31 mouse cellular contexts compared by ENCODE assay signal in genomic region chr2:115730502-115730901, GRCm38 (mm10).
DNase-seq lines count a peak whose midpoint lies in the region; ATAC-seq and TF ChIP-seq lines count a peak whose summit lies in the region.
"Had no signal": no experiment of that assay in that cellular context is flagged by ENCODE, and none has a peak within 500 bp of the region (broad histone marks: within the 10 kb centered on the region; RNA-seq: fewer than 3 reads in every experiment).

No protein-coding gene starts in this region.

- DNase-seq in heart, adult 18-20 months = no peak
- DNase-seq in ES-E14 (ENCODE audit: low read depth, low spot score) = no peak
- no peak for DNase-seq in ovary, adult 18-20 months (ENCODE audit: low spot score)
- DNase-seq: adrenal gland, adult 8-10 months; B cell, adult 2 months; cerebellum, adult 2 months; cerebellum, postnatal 14 days; gastrocnemius, adult 2 months; gastrocnemius, postnatal 36 days; kidney, adult 9 months; kidney, postnatal 10 days; layer of hippocampus, adult 9-11 months; liver, embryonic 13.5 days; lung, adult 18-20 months; lung, postnatal 4 days; right cerebral cortex, adult 18-20 months; right cerebral cortex, postnatal 4 days; thymus, adult 18-20 months; thymus, postnatal 25 days had no signal

- ATAC-seq in heart, embryonic 14.5 days (ENCODE audit: insufficient number of reproducible peaks, insufficient read depth, low FRiP score, low read depth) = no peak
- no peak for ATAC-seq in hindbrain, embryonic 12.5 days (ENCODE audit: low FRiP score)
- no peak for ATAC-seq in hindbrain, embryonic 16.5 days
- peak; percentile 14; the same call in 1 of the 2 replicates for ATAC-seq in midbrain, embryonic 16.5 days
- ATAC-seq: forebrain, embryonic 16.5 days; intestine, postnatal 0 days; lung, postnatal 0 days had no signal

- H3K27me3 ChIP-seq in heart, embryonic 14.5 days (ENCODE audit: control insufficient read depth, insufficient read depth, low read length) = no peaks in the 10 kb centered on the region
- H3K27me3 ChIP-seq in hindbrain, embryonic 12.5 days = no peaks in the 10 kb centered on the region
- H3K27me3 ChIP-seq in hindbrain, embryonic 16.5 days (replicated peaks; ENCODE audit: control insufficient read depth, insufficient read depth, low read length) = no peaks in the 10 kb centered on the region
- H3K27me3 ChIP-seq in midbrain, embryonic 16.5 days (ENCODE audit: control insufficient read depth, insufficient read depth, low read depth, low read length) = no peaks in the 10 kb centered on the region
- H3K27me3 ChIP-seq: limb, embryonic 15.5 days; liver, embryonic 13.5 days; megakaryocyte, embryonic 14.5 days had no signal

- peak overlapping the region; percentile 62 to 80 for H3K27ac ChIP-seq in heart, embryonic 14.5 days (replicated peaks in 1 of 2; ENCODE audit: control insufficient read depth in 1 of 2, insufficient read depth in 1 of 2, low read depth in 2 of 2, low read length in 2 of 2)
- H3K27ac ChIP-seq in hindbrain, embryonic 12.5 days = peak overlapping the region; percentile 55
- no peak overlapping the region for H3K27ac ChIP-seq in hindbrain, embryonic 16.5 days (ENCODE audit: low read depth, low read length)
- H3K27ac ChIP-seq in ES-E14 (ENCODE audit: insufficient read depth, low read depth, low read length, poor library complexity, severe bottlenecking) = peak overlapping the region; percentile 45; the same call in 1 of the 2 replicates
- no peak overlapping the region for H3K27ac ChIP-seq in midbrain, embryonic 16.5 days (ENCODE audit: low read length)
- H3K27ac ChIP-seq: gastrocnemius, adult 2 months; limb, embryonic 10.5 days; limb, embryonic 15.5 days; liver, embryonic 13.5 days; stomach, postnatal 0 days had no signal

- H3K4me3 ChIP-seq in heart, embryonic 14.5 days (ENCODE audit: control insufficient read depth in 1 of 2, insufficient read depth in 1 of 2, low read depth in 1 of 2, low read length in 2 of 2) = no peak overlapping the region
- H3K4me3 ChIP-seq in hindbrain, embryonic 12.5 days = no peak overlapping the region
- no peak overlapping the region for H3K4me3 ChIP-seq in hindbrain, embryonic 16.5 days (ENCODE audit: low read length)
- no peak overlapping the region for H3K4me3 ChIP-seq in ES-E14 (ENCODE audit: insufficient read depth in 1 of 2, low read depth in 1 of 2, low read length in 2 of 2, poor library complexity in 1 of 2, severe bottlenecking in 1 of 2)
- no peak overlapping the region for H3K4me3 ChIP-seq in midbrain, embryonic 16.5 days (ENCODE audit: low read depth, low read length)
- H3K4me3 ChIP-seq: erythroblast, embryonic 14.5 days; gastrocnemius, adult 2 months; limb, embryonic 10.5 days; limb, embryonic 15.5 days; liver, embryonic 13.5 days; megakaryocyte, embryonic 14.5 days had no signal

- in situ Hi-C loops in ES-E14 (cut with MboI; ENCODE audit: low sequenced_read_pairs in 2 of 2, unreplicated experiment in 2 of 2) = no loop called here

- H3K9ac ChIP-seq in heart, embryonic 14.5 days (ENCODE audit: low read length) = peak overlapping the region; percentile 35; the same call in 1 of the 2 replicates
- no peak overlapping the region for H3K9ac ChIP-seq in hindbrain, embryonic 12.5 days
- no peak overlapping the region for H3K9ac ChIP-seq in hindbrain, embryonic 16.5 days (ENCODE audit: low read depth, low read length)
- no peak overlapping the region for H3K9ac ChIP-seq in ES-E14 (ENCODE audit: insufficient read depth, low read depth, low read length, poor library complexity, severe bottlenecking)
- H3K9ac ChIP-seq in midbrain, embryonic 16.5 days (ENCODE audit: low read depth, low read length) = no peak overlapping the region
- H3K9ac ChIP-seq: limb, embryonic 15.5 days; liver, embryonic 13.5 days had no signal

- H3K4me2 ChIP-seq in heart, embryonic 14.5 days (ENCODE audit: low read length) = peak overlapping the region; percentile 8
- no peak overlapping the region for H3K4me2 ChIP-seq in hindbrain, embryonic 12.5 days (replicated peaks)
- H3K4me2 ChIP-seq in hindbrain, embryonic 16.5 days (ENCODE audit: low read length) = no peak overlapping the region
- H3K4me2 ChIP-seq in midbrain, embryonic 16.5 days (ENCODE audit: low read length) = no peak overlapping the region
- H3K4me2 ChIP-seq: limb, embryonic 15.5 days; liver, embryonic 13.5 days had no signal

- no peaks in the 10 kb centered on the region for H3K9me3 ChIP-seq in heart, embryonic 14.5 days (ENCODE audit: control insufficient read depth, low read length)
- no peaks in the 10 kb centered on the region for H3K9me3 ChIP-seq in hindbrain, embryonic 12.5 days (replicated peaks)
- H3K9me3 ChIP-seq in hindbrain, embryonic 16.5 days (ENCODE audit: control insufficient read depth, low read length) = no peaks in the 10 kb centered on the region
- H3K9me3 ChIP-seq in ES-E14 (ENCODE audit: control insufficient read depth, insufficient read depth, low read depth, low read length) = no peaks in the 10 kb centered on the region
- H3K9me3 ChIP-seq in midbrain, embryonic 16.5 days (replicated peaks; ENCODE audit: control insufficient read depth, low read length, poor library complexity, severe bottlenecking) = no peaks in the 10 kb centered on the region
- H3K9me3 ChIP-seq: limb, embryonic 10.5 days; limb, embryonic 15.5 days; liver, embryonic 13.5 days had no signal

- H3K4me1 ChIP-seq in heart, embryonic 14.5 days (ENCODE audit: control insufficient read depth in 2 of 2, insufficient read depth in 2 of 2, low read length in 2 of 2) = peaks cover 10 to 21% of the 10 kb centered on the region in 2 experiments
- H3K4me1 ChIP-seq in hindbrain, embryonic 12.5 days = peaks cover 22% of the 10 kb centered on the region
- no peaks in the 10 kb centered on the region for H3K4me1 ChIP-seq in hindbrain, embryonic 16.5 days (ENCODE audit: control insufficient read depth, insufficient read depth, low read depth, low read length)
- no peaks in the 10 kb centered on the region for H3K4me1 ChIP-seq in ES-E14 (ENCODE audit: control insufficient read depth in 2 of 2, insufficient read depth in 2 of 2, low read length in 2 of 2, poor library complexity in 1 of 2)
- peaks cover 2% of the 10 kb centered on the region; the same call in 1 of the 2 replicates for H3K4me1 ChIP-seq in midbrain, embryonic 16.5 days (ENCODE audit: control insufficient read depth, insufficient read depth, low read length)
- H3K4me1 ChIP-seq: limb, embryonic 15.5 days; liver, embryonic 13.5 days; megakaryocyte, embryonic 14.5 days had no signal

- no peaks in the 10 kb centered on the region for H3K36me3 ChIP-seq in heart, embryonic 14.5 days (ENCODE audit: control insufficient read depth, insufficient read depth, low read length)
- no peaks in the 10 kb centered on the region for H3K36me3 ChIP-seq in hindbrain, embryonic 12.5 days
- H3K36me3 ChIP-seq in hindbrain, embryonic 16.5 days (ENCODE audit: control insufficient read depth, insufficient read depth, low read length) = no peaks in the 10 kb centered on the region
- H3K36me3 ChIP-seq in ES-E14 (ENCODE audit: control insufficient read depth, insufficient read depth, low read length, poor library complexity, severe bottlenecking) = peaks cover 6% of the 10 kb centered on the region; the same call in 1 of the 2 replicates
- peaks cover 4% of the 10 kb centered on the region for H3K36me3 ChIP-seq in midbrain, embryonic 16.5 days (ENCODE audit: control insufficient read depth, insufficient read depth, low read length)
- H3K36me3 ChIP-seq: liver, embryonic 13.5 days had no signal

- WGBS in heart, embryonic 14.5 days = 42% methylated on average over 6 of the region's 6 CpGs
- 67% methylated on average over 6 of the region's 6 CpGs for WGBS in hindbrain, embryonic 12.5 days
- 57% methylated on average over 6 of the region's 6 CpGs for WGBS in hindbrain, embryonic 16.5 days
- WGBS in midbrain, embryonic 16.5 days = 56% methylated on average over 6 of the region's 6 CpGs

TF ChIP-seq in ES-E14, 5 proteins besides CTCF, POLR2A, EP300 and RAD21:
- TF ChIP-seq MAFK (IDR thresholded peaks at IDR 0.05; ENCODE audit: insufficient read depth, low read depth, low read length) (no peak), CHD2 (IDR thresholded peaks at IDR 0.05; ENCODE audit: low read depth, low read length) (no peak), HCFC1 (IDR thresholded peaks at IDR 0.05; ENCODE audit: borderline replicate concordance, insufficient read depth, low read length) (no peak)

Comparison
In these comparisons a context has a peak if more than half of its experiments do, and no peak if none do; other contexts are left out.
1. H3K27ac ChIP-seq: peak in heart, embryonic 14.5 days (2 of 2), hindbrain, embryonic 12.5 days (single experiment) and ES-E14 (single experiment); none in hindbrain, embryonic 16.5 days (single experiment) and midbrain, embryonic 16.5 days (single experiment).